Mouse (Mus musculus) megakaryocyte, embryonic 14.5 days (primary cell): ENCODE data around the gene Nxpe4.

ENCODE experiments used
- FLI1 ChIP-seq: IDR thresholded peaks from 2 replicates; pipeline ENCODE4 v1.6.1; 2012; ENCODE audit warnings: low read length, inconsistent platforms, mixed read lengths
- GATA1 ChIP-seq: IDR thresholded peaks from 3 replicates; pipeline ENCODE4 v1.6.1; 2012; ENCODE audit warnings: mixed read lengths, low read length, inconsistent platforms, borderline replicate concordance

GRCm38 (mm10) chr9:48146761-48147160 lies 15.1 kb upstream of the Nxpe4 start:
- TF ChIP-seq GATA1 (no peak), FLI1 (no peak)
